Mouse (Mus musculus) liver, postnatal 0 days (tissue): ENCODE measurements around the gene Fam57a. TPM values are rescaled to one million over a fixed set of nuclear protein-coding genes. Genes with fewer than 3 reads are reported as not detected.

Experiments
- ATAC-seq: fragments of 200-750 bp; cut with Nextera tagmentation; 2 replicates; pipeline ENCODE4 v1.8.0; 2017; ENCODE audit warnings: mild to moderate bottlenecking, moderate library complexity
- DNase-seq: peaks from one replicate; pipeline ENCODE4 v3.0.0-alpha.2; 2016
- H3K27ac ChIP-seq: fragments of 300-500 bp; sonication (generic); 2 replicates; pipeline ENCODE4 v1.5.1; 2014; ENCODE audit warnings: antibody characterized with exemption, moderate library complexity, mild to moderate bottlenecking, low read depth
- H3K27me3 ChIP-seq: fragments of 300-500 bp; sonication (generic); 2 replicates; pipeline ENCODE4 v1.6.1; 2014; ENCODE audit warnings: low read length, control low read depth, mixed read lengths; ENCODE audit not compliant: insufficient read depth
- H3K36me3 ChIP-seq: fragments of 300-500 bp; sonication (generic); replicated peaks from 2 replicates; pipeline ENCODE4 v1.6.1; 2014; ENCODE audit warnings: mild to moderate bottlenecking, control low read depth, low read length, moderate library complexity, mixed read lengths; ENCODE audit not compliant: insufficient read depth
- H3K4me1 ChIP-seq: fragments of 300-500 bp; sonication (generic); 2 replicates; pipeline ENCODE4 v1.6.1; 2014; ENCODE audit warnings: antibody characterized with exemption, mild to moderate bottlenecking, control low read depth; ENCODE audit not compliant: insufficient read depth
- H3K4me2 ChIP-seq: fragments of 300-500 bp; sonication (generic); 2 replicates; pipeline ENCODE4 v1.6.1; 2014; ENCODE audit warnings: low read depth, mild to moderate bottlenecking, low read length, moderate library complexity, mixed read lengths
- H3K4me3 ChIP-seq: fragments of 300-500 bp; sonication (generic); 2 replicates; pipeline ENCODE4 v1.5.1; 2014; ENCODE audit warnings: low read depth, low read length
- H3K9ac ChIP-seq: fragments of 300-500 bp; sonication (generic); replicated peaks from 2 replicates; pipeline ENCODE4 v1.6.1; 2014; ENCODE audit warnings: mild to moderate bottlenecking, moderate library complexity
- H3K9me3 ChIP-seq: fragments of 300-500 bp; sonication (generic); 2 replicates; pipeline ENCODE4 v1.6.1; 2016; ENCODE audit warnings: mild to moderate bottlenecking, control low read depth, low read length, mixed read lengths
- CTCF ChIP-seq: sonication (generic); IDR thresholded peaks from 2 replicates; pipeline ENCODE4 v1.5.1; 2016; ENCODE audit warnings: antibody characterized with exemption, low read depth
- EP300 ChIP-seq: IDR thresholded peaks from 2 replicates; pipeline ENCODE4 v1.6.1; 2016; ENCODE audit warnings: antibody characterized with exemption, low read depth, mild to moderate bottlenecking
- WGBS: fragments of 180-500 bp; shearing (Covaris S2); extraction: QIAGEN DNeasy Blood & Tissue Kit; methylation state at CpG from one replicate; pipeline ENCODE4 v1.1.7; 2014; ENCODE audit not compliant: insufficient replicate concordance; 5-methylcytosine and 5-hydroxymethylcytosine counted together
- polyA plus RNA-seq: library from polyadenylated mRNA; unstranded; fragments of >200 nt; fragmentation: Nextera tagmentation; extraction: Ambion mirVana; gene quantifications from 2 replicates; pipeline ENCODE4 v1.2.1, GENCODE M21; 2015

Gene Fam57a
- polyA plus RNA-seq, 1 experiment from 2014 or later = 2.5 TPM

DNA sequence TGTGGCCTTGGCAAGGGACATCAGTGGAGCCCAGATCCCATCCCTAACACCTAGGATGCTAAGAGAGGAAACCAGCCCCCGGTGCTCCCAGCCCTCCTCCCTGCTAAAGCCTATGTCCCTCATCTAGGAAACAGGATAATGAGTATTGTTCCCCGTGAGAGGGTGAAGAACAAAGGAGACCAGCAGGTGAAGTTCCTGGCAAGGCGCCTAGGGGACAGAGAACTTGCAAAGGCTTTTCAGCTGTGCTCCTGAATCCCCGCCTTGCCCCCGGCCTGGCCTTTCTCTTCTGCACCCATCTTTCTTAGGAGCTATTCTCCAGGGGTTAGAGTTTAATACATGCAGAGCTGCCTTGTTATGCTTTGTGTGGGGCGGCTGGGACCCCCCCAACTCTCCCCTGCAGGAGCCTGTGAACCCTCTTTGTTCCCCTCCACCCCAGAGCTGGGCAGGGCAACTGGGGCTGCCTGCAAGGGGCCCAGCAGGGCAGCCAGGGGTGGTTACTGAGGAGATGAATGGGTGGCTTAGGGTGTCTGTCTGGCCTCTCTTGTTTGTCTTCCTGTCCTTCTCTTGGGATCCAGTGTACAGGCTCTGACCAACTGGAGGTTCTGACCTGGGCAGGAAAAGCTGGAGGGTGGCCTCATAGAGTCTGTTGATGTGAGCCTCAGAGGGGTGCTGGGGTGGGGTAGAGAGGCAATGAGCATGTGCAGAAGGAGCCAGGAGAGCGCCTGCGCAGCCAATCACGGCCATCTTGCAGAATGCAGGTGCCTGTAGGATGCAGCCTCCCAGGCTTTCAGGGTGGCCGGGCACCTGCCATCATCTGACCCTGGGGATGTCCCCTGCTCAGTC is 81.0 kb downstream of the Fam57a start:
- WGBS = 72% methylated on average over 10 of the region's 10 CpGs
- H3K27ac ChIP-seq = no peak overlapping the region

DNA sequence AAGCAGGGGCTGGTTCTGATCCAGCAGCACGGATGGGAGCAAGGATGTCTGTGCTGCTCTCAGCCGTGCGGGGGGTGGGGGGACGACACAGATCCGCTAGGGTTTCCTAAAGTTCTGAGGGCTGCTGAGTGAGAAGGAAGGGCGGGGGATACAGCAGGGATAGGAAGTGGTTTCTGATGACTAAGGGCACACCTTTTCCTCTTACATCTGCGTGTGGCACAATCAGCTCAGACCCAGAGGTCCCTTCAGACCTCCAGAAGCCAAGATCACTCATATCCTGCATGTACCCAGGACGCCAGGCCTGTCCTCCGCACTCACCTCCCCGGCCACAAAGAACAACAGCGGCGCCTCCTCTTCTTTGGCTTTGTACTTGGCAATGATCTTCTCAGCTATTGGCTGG is 81.8 kb downstream of the Fam57a start:
- Histone ChIP-seq H3K4me2 (peak overlapping the region; percentile 32; the same call in 1 of the 2 replicates), H3K27me3 (no peaks in the 10 kb centered on the region), H3K36me3 (no peaks in the 10 kb centered on the region), H3K27ac (peak overlapping the region; percentile 67), H3K4me3 (no peak overlapping the region), H3K9ac (no peak overlapping the region), H3K4me1 (no peaks in the 10 kb centered on the region), H3K9me3 (no peaks in the 10 kb centered on the region)
- ATAC-seq = peak; percentile 31; the same call in 1 of the 2 replicates
- no peak for TF ChIP-seq CTCF
- no peak for TF ChIP-seq EP300
- 29% methylated on average over 12 of the region's 12 CpGs for WGBS
- peak; percentile 29 for DNase-seq

More for the DNA sequence above, 81.0 kb downstream of the Fam57a start:
- Histone ChIP-seq H3K4me2 (no peak overlapping the region), H3K27me3 (no peaks in the 10 kb centered on the region), H3K36me3 (no peaks in the 10 kb centered on the region), H3K9me3 (no peaks in the 10 kb centered on the region), H3K4me1 (no peaks in the 10 kb centered on the region), H3K9ac (no peak overlapping the region), H3K4me3 (no peak overlapping the region)
- DNase-seq = no peak
- TF ChIP-seq EP300 (no peak), CTCF (no peak)
- no peak for ATAC-seq

- 63% methylated on average over 19 of the region's 19 CpGs for WGBS
- no peak overlapping the region for H3K4me3 ChIP-seq
- H3K36me3 ChIP-seq = no peaks in the 10 kb centered on the region
- ATAC-seq = no peak
- no peak overlapping the region for H3K9ac ChIP-seq
- DNase-seq = no peak
- TF ChIP-seq EP300 = no peak
- TF ChIP-seq CTCF = no peak
- H3K27ac ChIP-seq = no peak overlapping the region
- H3K4me2 ChIP-seq = no peak overlapping the region
- H3K9me3 ChIP-seq = no peaks in the 10 kb centered on the region
- H3K27me3 ChIP-seq = no peaks in the 10 kb centered on the region
- H3K4me1 ChIP-seq = no peaks in the 10 kb centered on the region
These were observed 83.3 kb downstream of the Fam57a start for GRCm38 (mm10) chr11:76262611-76263351.

Other genes with a start within 250 kb of the Fam57a start
- 0.83 and 0.86 TPM in 2 replicates for gene Rph3al, start 241.2 kb upstream of the Fam57a start, polyA plus RNA-seq
- gene 1700016K19Rik, start 179.8 kb upstream of the Fam57a start, polyA plus RNA-seq = not detected in 2 replicates
- gene Rflnb, start 151.9 kb upstream of the Fam57a start, polyA plus RNA-seq = 7.8 and 7.9 TPM in 2 replicates
- 15.4 and 16.2 TPM in 2 replicates for gene Vps53, start within 50 bp of the Fam57a start, polyA plus RNA-seq
- 0.73 and 0.86 TPM in 2 replicates for gene Dbil5, start 37.9 kb downstream of the Fam57a start, polyA plus RNA-seq
- gene Gemin4, start 38.0 kb downstream of the Fam57a start, polyA plus RNA-seq = 6.8 and 9.5 TPM in 2 replicates
- 13.9 and 14.8 TPM in 2 replicates for gene Mrm3, start 64.0 kb downstream of the Fam57a start, polyA plus RNA-seq
- 41.8 and 43.6 TPM in 2 replicates for gene Glod4, start 64.1 kb downstream of the Fam57a start, polyA plus RNA-seq
- 2.5 and 2.6 TPM in 2 replicates for gene Nxn, start 219.5 kb downstream of the Fam57a start, polyA plus RNA-seq
- gene Timm22, start 227.3 kb downstream of the Fam57a start, polyA plus RNA-seq = 35.0 and 38.4 TPM in 2 replicates